Mouse (Mus musculus) gastrocnemius, postnatal 4 days (tissue): ENCODE measurements around the gene Vtcn1. TPM values are rescaled to one million over a fixed set of nuclear protein-coding genes. Genes with fewer than 3 reads are reported as not detected.

Experiments
- DNase-seq, 2 experiments: peaks; one replicate each; pipeline ENCODE4 v3.0.0; 2021 to 2022; ENCODE audit warnings: low spot score in 2 of 2, mixed read lengths in 2 of 2
- total RNA-seq, 2 experiments: library from RNA; stranded (reverse); gene quantifications; 2 replicates each; pipeline ENCODE4 v1.2.3; 2021

Gene Vtcn1
- total RNA-seq, 2 experiments from 2014 or later, result 0.18 TPM; not detected in 1

DNA sequence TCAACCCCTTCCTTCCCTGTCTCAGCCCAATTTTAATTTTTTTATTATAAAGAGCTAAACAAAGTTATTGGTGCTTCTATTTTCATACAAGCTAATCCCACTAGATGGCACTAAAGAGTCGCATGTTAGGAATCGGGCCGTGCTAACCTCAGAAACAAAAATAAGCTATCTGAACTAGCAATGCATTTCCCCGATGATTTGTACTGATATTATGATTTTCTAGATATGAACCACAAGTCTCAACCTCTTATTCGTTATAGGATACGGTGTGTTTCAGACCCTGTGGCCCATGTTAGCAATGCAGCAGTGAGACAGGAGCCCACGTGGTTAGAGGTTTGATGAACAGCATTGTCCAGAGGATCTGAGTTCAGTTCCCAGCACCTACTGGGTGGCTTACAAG, 91.6 kb downstream of the Vtcn1 start:
- no peak for DNase-seq

DNA sequence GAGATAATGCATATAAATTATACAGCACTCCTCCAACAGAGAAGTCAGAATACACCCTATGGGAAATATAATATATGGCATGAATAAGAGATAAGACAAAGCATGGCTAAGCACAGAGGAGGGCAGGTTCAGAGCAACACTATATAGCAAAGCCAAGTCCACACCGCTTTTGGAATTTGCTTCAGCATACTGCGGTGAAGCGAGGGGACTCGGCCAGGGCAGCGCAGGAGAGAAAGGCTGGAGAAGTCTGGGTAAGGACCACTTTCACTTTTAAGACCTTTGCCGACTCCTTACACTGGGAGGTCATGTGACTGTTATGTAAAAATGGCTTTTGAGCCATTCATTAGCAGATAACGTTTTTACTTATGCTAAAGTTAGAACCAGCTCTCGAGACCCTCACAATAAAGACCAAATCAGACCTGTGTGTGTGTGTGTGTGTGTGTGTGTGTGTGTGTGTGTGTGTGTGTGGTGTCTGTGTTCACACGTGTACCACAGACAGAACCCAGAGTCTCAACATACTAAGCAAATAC, 95.4 kb downstream of the Vtcn1 start:
- no peak for DNase-seq

DNA sequence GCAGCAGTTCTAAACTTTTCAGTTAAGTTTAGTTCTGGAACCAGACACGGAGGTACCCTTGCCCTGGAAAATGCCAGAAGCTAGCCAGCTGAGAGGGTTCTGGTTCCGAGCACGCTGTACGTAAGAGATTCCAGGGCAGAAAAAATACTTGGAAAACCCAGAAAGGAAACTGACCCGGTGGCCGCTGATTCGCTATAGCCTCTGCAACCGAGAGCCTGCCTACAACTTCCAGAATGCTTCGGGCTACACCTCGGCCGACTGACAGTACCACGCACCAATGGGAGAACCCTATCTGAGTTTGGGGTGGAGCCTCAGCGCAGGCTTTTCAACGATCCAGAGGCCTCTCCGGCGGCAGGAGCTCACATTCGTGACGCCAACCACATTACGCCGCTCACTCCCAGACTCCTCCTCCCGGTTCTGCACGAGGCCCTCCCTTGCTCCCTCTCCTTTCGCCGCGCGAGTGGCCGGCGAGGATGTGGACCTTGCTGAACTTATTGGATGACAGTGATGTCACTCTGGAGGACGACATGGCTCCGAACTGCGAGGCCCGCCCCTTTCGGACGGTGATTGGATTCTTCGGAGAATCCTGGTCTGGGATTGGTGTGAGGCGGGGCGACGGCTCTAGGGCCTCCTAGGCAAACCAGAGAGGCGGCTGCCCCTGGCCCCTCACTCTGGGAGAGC, 96.7 kb downstream of the Vtcn1 start, which contains the start of gene Trim45:
TSS of gene Trim45 (plus strand) at position 378 of the 681 bp plus-strand sequence.
- DNase-seq, result peak; percentile 92 to 98

DNA sequence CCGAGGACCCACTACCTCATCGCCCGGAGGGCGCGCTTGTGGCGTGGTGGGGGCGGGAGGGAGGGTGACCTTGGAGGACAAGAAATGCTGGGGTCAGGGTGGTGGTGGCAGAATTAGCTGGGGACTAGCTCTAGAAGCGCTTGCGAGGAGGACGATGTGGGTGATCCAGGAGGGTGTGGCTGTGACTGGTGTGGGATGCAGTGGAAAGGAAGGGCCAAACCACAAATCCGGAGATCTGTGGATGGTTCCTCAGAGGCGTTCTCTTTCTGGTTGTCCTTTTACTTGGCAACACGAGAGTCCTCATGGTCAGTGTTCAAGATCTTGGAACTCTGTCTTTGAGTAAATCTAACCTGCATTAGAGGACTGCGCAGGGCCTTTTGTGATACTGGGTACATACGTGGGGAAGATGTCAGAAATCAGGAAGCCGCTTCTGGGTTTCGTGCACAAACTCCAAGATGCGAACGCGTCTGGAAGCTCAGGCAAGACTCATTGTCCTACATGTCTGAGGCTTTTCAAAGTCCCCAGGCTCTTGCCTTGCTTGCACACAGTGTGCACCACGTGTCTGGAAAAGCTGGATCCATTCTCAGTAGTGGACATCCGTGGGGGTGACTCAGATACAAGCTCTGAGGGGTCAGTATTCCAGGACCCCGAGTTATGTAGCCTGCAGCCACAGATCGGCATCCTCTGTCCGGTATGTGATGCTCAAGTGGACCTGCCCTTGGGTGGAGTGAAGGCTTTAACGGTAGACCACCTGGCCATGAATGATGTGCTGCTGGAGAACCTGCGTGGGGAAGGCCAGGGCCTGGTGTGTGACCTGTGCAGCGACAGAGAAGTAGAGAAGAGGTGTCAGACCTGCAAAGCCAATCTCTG, 97.5 kb downstream of the Vtcn1 start:
- no peak for DNase-seq

DNA sequence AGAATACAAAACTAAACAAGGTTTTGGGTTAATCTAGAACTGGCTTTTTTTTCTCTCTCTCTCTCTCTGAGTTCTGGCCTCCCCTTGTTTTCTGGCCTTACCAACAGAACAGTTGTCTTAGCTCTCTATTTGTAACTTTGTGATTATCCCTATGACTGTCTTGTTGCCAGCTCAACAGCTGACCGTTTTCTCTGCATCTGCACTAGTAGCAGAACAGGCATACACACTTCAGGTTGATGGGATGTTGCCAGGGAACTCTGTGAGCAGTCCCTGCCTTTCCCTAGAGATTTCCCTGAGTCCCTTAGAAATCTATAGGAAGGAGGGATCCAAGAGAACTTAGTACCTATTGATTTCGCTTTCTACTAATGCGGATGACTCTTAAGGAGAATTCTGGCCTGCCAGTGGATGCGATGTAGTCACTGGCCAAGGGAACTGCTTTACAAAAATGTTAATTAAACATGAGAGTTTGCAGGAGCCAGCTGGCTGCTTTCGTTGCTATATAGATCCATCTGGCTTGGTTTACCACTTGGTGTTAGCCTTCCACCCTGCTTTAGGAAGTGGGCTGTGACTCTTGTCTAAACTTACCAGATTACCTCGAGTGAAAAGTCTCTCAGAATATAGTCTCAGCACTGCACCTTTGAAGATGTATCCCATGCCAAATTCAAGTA, 98.9 kb downstream of the Vtcn1 start:
- no peak for DNase-seq

DNA sequence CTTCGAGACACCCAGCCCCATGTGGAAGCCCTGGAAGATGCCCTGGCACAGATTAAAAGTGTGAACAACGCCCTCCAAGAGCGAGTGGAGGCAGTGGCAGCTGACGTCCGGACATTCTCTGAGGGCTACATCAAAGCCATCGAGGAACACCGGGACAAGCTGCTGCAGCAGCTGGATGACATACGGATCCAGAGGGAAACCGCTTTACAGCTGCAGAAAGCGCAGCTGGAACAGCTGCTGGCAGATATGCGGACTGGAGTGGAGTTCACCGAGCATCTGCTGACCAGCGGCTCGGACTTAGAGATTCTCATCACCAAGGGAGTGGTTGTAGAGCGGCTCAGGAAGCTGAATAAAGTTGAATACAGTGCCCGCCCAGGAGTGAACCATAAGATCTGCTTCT, 99.9 kb downstream of the Vtcn1 start:
- DNase-seq, result peak in 1 of 2 experiments; percentile 23

DNA sequence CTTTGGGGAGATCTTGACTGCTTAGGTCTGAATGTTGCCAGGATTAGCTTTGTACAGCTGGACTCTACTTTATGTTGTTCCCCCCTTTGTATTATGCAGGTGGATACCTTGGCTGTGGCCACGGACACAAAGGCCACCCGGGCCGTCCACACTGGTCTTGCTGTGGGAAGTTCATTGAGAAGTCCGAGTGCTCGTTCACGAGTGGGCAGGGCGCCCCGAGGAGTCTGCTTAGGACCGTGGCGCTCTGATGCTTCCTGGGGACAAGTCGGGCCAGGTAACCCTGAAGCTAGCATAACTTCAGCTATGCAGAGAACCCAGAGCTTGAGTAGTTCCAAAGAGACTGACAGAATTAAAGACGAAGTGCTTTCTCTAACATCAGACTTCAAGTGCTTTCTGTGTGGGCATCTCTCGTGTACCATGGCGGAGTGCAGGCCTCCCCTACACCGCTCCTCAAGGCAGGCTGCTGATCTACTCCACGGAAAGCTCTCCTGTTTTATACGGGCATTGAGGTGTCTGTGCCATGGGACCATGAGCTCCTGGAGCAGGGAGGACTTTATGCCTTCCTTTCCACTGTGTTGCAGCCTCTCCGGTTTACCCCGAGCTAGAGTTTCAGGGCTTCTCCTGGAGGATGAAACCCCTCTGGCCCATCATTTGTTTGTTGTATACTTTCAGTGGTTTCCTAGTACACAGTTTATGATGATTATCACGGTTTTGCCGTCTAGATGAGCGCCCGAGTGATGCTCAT, 106.2 kb downstream of the Vtcn1 start:
- DNase-seq, result no peak

DNA sequence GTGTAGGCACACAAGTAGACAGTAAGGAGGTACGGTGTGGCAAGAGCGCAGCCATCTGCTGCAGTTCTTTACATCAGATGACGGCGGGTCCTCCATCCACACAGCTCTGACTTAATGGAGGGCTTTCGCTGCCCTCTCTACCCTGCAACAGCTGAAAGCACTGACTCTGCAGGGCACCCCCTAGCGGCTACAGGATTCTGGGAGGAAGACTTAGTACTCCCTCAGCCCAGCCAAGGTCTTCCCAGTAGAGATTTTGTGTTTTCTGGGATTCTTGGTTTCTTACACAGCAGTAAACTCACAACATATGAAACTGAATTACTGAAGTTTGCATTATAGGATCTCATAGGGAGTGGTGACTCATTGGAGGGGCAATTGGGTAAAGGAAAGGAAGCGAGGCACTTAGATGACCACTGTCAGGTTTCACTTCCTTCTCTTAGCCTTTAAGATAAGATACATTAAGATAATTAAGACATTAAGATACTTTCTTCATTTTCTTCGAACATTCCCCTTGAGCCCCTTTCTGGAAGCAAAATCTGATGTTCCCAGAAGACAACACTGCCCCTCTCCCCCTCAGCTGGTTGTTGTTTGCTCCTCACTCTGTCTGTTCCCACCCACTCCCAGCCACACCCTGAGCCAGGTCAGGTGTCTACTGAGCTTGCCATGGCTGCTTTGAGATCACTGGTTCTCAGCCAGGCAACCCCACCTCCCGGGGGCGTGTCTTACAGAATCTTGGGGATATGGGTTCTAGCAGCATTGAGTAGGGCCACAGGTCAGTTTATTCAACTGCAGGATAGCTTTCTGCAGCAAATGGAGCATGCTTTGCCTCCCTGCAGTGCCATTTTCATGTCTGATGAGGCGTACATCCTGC, 107.1 kb downstream of the Vtcn1 start:
- no peak for DNase-seq

DNA sequence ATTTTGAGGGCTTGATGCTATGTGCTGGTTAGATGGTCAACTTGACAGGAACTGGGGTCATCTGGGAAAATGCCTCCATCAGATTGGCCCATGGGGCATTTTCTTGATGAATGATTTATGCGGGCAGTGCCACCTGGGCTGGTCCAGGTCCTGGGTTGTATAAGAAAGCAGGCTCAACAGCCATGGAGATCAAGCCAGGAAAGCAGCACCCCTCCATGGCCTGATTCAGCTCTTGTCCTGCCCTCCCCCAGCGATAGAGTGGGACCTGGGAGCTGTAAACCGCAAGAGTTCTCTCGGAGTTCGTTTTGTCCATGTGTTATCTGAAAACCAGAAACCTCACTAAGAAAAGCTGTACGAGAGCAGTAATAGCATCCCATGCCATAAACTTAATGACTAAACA, 110.3 kb downstream of the Vtcn1 start:
- no peak for DNase-seq

DNA sequence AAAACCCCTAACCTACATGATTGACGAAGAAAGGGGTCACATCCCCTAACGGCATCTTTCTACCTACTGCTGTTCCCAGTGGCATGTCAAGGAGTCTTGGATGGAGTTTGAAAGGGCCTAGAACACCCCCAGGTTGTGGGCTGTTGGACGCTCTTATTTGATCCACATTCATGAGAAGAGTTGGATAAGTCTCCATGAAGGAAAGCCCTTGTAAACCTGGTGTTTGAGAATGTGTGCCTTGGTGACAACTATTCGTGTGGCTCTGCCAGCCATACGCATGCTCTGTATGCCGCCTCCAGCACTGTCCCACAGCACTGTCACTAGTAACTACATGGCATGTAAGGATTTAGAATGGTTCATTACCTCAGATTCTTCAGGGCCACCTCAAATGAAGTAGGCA, 110.9 kb downstream of the Vtcn1 start:
- DNase-seq, result no peak

DNA sequence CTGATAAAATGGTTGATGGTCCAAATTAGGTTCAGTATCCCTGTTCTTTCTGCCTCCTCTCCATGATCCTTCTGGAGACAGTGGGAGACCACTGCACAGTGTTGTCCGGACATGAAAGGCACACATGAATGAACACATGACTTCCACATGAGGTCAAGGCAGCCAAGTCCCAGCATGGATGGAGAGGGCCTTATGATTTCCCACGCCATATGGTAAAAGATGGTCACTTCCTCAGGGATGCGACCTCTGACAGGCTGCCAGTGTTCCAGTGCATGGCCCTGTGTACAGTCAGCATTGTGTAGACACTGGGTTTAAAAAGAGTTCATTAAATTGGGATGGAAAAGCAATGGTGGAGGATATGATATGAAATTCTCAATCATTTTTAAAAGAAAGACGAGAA, 113.0 kb downstream of the Vtcn1 start:
- DNase-seq, result no peak

DNA sequence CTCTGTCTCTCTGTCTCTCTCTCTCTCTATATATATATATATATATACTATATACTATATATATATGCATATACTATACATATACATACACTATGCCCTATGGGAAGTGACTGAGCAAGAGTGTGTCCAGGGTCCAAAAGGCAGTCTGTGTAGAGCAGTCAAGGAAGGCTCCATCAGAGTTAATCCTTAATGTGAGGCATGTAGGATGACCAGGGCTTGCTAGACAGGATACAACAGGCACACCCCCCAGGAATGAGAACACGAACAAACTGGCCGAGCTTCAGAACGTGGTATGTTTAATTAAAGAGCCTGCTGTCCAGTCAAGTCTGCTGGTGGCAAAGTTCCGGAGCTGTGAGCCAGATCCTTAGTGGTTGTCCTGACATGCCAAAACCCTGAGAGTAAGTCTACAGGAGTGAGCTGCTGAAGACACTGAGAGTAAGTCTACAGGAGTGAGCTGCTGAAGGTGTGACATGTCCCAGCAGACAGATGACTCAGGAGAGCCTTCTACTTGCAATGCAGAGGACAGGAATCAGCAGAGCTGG, 115.3 kb downstream of the Vtcn1 start:
- DNase-seq, result no peak

Other genes with a start within 250 kb of the Vtcn1 start
- 10 to 100 TPM; 70.8 to 75.2 TPM for gene Man1a2, start 140.0 kb upstream of the Vtcn1 start, total RNA-seq
- gene Trim45, start 96.7 kb downstream of the Vtcn1 start, total RNA-seq, result 10 to 100 TPM; 15.1 to 15.9 TPM
- gene Ttf2, start 144.2 kb downstream of the Vtcn1 start, total RNA-seq, result 1 to 10 TPM; 6.9 to 8.5 TPM
- gene Cd101, start 204.1 kb downstream of the Vtcn1 start, total RNA-seq, result under 1 TPM; 0.57 to 0.91 TPM